Mouse (Mus musculus) left cerebral cortex, adult 8-10 months (tissue): ENCODE measurements around the gene Lrriq4. TPM values are rescaled to one million over a fixed set of nuclear protein-coding genes. Genes with fewer than 3 reads are reported as not detected.

Experiments used
- DNase-seq, 2 experiments: peaks; one replicate each; pipeline ENCODE4 v3.0.0; 2022; ENCODE audit warnings: low spot score in 2 of 2
- total RNA-seq, 4 experiments: library from RNA; stranded (reverse); gene quantifications; 2 replicates each; pipeline ENCODE4 v1.2.4; 2022

Lrriq4 gene
- total RNA-seq = not detected

GRCm38 (mm10) chr3:30644207-30644606, at the start of gene Lrriq4:
Gene Lrriq4, plus strand, starts transcription at chr3:30644507.
- no peak for DNase-seq

DNA sequence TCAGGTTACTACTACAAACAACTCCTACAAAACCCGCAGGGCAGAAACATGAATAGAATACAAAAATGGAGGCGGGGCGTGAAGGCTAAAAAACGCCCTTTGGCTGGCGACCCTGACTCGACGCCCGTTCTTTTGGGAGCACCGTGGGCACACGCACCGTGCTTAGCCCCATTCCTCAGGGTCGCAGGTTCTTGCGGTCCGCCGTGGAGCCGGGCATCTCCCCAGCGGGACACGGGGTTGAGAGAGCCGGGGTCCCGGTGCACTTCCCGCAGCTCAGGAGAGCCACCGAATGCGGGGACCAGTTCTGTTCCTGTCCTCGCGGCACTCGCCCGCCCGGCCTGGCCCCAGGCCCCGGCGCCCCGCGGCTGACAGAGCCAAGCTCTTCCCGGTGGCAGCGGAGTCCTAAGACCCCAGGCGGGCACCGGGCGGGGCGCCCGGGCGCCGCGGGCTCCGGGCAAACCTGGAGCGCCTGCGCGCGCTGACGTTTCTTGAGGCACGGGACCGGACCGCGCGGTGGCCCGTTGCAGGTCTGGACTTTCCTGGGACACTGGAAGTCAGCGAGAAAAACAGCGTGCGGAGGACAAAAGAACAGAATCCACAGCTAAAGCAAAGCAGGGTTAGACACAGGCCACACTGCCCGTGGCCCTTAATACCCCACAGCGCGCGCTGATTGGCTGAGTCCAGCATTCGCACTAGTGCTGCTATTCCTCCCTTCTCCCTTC, 49.0 kb upstream of the Lrriq4 start:
- DNase-seq = peak in 1 of 2 experiments; percentile 26

GRCm38 (mm10) chr3:30597271-30597670, 47.0 kb upstream of the Lrriq4 start:
- DNase-seq = no peak

- peak; percentile 40 to 56 for DNase-seq
These were observed 44.4 kb upstream of the Lrriq4 start, which contains the start of gene Actrt3 for GRCm38 (mm10) chr3:30599711-30600545. Gene Actrt3, minus strand, starts transcription at chr3:30599939.

- peak; percentile 26 to 47 for DNase-seq
These were observed 43.6 kb upstream of the Lrriq4 start for GRCm38 (mm10) chr3:30600717-30601116.

GRCm38 (mm10) chr3:30601175-30601574, 43.1 kb upstream of the Lrriq4 start:
- DNase-seq = peak; percentile 73 to 95

DNA sequence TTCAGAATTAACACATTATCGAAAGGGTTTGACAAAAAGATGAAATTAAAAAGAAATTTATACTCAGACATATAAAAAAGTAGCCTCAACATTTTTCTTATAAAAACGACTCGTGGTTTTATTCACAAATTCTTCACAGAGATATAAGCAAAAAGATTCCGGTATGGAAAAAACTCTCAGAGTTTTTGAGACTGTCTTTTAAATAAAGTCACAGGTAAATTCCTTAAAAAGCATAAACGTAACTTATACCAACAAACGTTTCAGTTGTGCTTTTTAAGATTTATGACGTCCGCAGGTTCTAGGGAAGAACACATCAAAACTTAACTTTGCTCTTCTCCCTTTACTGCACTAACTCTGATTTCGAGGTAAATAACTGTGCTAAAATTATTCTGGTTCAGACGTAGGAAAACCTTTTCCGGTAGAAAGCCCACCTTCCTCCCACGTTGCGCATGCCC, 42.7 kb upstream of the Lrriq4 start:
- no peak for DNase-seq

DNA sequence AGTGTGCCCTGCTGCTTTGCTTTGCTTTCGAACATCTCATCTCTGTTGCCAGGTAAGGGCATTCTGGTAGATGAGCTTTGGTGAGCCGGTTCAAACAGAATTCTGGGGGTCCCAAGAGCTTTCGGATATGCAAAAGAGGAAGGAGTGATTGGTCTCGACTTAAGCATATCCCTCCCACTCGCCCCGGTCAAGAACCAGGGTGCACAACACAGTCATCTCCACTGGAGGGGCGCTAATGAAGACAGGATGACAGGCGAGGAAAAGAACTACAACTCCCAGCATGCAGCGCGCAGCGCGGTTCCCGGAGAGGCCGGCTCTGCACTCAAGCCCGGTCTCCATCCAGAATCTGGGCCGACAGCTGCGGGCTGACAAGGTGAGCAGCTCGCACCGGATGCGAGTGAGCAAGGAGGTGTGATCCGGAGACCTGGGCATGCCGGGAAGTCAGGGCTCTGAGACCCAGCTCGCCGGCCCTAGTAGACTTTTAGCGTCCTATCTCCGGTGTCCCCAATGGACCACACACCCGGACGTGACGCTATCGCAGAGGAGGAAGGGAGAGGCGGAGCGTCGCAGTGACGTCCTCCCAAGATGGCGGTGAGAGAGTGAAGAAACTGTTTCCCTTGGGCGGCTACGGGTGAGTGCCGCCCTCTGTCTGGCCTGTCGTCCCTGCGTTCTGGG, 42.1 kb upstream of the Lrriq4 start, which contains the start of gene Mynn:
Gene Mynn (plus strand): TSS at position 1 of the 675 bp plus-strand sequence.
- DNase-seq = peak; percentile 95 to 98

DNA sequence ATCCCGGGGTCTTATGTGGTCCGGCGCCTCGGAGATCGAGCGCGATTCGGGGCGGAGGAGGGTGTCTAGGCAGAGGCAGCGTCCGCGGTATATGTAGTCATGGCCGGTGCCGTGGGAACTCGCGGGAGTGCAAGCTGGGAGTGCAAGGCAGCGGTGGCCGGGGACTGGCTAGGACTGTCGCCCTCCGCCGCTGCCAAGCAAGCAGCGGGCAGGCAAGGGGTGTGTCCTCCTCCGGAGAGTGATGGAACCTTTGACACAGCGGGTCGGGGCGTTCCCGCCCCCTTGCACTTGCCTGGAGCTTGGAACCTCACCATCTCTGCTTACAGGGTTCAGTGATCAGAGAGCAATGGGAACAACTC, 41.6 kb upstream of the Lrriq4 start:
- DNase-seq = no peak

DNA sequence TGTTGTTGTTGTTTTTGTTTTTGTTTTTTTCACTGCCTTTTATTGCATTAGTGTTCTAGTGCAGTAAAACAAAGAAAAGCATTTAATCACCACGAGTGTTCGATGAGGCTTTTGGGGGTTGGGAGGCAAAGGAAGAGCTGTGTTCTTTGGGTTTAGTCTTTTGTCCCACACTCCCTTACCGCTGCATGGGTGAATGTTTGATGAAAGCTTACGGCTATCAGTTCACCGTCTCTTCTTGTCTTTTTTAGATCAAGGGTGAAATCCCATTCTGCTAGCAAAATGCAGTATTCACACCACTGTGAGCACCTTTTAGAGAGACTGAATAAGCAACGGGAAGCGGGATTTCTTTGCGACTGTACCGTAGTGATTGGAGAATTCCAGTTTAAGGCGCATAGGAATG, 41.1 kb upstream of the Lrriq4 start:
- no peak for DNase-seq

DNA sequence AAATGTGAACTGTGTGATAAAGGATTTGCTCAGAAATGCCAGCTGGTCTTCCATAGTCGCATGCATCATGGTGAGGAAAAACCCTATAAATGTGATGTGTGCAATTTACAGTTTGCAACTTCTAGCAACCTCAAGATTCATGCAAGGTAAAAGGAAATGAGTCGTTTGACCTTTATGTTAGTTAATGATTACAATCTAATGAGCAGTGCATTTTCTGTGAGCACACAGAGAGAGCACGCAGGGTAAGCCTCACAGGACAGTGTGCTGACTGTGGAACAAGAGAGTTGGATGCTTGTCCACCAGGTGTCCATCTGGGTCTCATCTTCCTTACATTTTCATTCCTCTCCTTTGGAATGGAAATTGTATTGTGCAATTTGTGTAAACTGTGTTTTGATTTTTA, 35.3 kb upstream of the Lrriq4 start:
- DNase-seq = no peak

DNA sequence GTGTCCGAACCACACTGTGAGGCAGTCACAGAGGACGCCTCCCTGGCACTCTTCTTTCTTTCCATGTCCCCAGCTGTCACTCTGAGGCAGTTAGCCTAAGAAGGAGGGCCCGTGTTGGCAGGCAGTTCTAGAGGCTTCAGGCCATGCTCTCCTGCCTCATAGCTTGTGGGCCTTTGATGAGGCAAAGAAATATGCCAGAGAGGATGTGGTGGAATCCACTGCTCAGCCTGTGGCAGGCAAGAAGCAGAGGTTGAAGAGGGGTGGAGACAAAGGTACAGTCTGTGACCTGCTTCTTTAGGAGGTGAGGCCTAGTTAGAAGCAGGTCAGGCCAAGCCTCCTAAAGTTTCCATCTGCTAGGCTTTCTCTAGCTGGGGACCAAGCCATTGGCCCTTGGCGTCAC, 33.4 kb upstream of the Lrriq4 start:
- DNase-seq = no peak

DNA sequence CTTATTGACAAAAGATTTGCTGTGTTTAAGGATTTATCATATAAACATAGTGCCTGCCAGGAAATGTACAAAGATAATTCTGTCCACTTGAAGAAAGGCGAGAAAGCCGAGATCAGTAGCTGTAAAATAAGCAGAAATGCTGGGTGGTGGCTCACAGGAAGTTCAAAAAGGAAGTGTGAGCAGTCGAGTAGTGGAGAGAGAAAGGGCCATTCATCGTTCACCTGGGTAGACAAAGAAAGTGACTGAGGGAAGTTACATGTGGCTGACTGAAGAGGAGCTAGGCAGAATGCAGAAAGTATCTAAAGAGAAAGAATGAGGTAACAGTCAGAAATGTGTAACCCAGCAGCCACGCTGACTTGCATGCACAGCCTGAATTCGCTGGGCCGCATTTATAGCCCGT, 24.2 kb upstream of the Lrriq4 start:
- no peak for DNase-seq

- no peak for DNase-seq
These were observed 10.6 kb upstream of the Lrriq4 start for GRCm38 (mm10) chr3:30633681-30634080.

- no peak for DNase-seq
These were observed 8.7 kb upstream of the Lrriq4 start for GRCm38 (mm10) chr3:30635629-30636028.

DNA sequence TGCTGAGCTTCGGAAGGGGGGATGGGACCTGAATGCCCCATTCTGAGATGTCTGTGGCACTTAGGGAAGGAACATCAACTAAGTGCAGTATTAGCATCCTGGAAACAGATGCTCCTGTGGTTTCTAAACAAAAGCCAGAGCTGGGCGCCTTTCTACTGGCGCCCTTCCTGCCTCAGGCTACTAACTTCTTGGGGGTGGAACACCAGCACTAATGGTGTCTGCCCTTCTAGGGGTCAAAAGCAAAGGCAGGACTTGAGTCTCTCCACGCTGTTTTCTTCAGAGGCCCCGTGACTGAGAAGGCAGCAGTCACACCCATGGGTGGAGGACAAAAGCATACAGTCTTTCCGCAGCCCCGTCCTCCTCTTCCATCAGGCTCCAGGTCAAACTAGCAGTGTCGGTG, 2.5 kb downstream of the Lrriq4 start:
- DNase-seq = no peak

GRCm38 (mm10) chr3:30647440-30648090, 3.3 kb downstream of the Lrriq4 start, which contains the start of gene Lrrc34:
Gene Lrrc34, minus strand, starts transcription at chr3:30647869.
- no peak for DNase-seq

GRCm38 (mm10) chr3:30648466-30648865, 4.2 kb downstream of the Lrriq4 start:
- DNase-seq = no peak

DNA sequence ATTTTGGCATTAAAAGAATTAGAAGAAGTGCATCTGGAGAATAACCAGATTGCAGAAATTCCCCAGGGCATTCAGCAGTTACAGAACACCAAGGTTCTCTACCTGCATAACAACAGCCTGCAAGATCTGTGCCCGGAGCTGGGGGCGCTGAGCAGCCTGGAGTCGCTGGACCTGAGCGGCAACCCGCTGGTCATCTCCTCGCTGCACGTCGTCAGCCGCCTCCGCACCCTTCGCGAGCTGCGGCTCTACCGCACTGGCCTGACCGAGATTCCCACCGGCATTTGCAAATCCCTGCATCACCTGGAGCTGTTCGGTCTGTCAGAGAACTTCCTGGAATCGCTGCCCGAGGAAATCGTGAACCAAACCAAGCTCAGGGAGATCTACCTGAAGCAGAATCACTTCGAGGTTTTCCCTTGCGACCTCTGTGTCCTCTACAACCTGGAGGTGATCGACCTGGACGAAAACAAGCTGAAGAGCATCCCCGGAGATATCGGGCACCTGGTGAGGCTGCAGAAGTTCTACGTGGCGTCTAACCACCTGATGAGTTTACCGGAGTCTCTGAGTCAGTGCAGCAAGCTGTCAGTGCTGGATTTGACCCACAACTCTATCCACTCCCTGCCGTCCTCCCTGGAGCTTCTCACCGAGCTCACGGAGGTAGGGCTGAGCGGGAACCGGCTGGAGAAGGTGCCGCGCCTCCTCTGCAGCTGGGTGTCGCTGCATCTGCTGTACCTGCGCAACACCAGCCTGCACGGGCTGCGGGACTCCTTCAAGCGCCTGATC, 5.9 kb downstream of the Lrriq4 start:
- DNase-seq = no peak

GRCm38 (mm10) chr3:30655937-30656336, 11.6 kb downstream of the Lrriq4 start:
- DNase-seq = no peak

- DNase-seq = no peak
These were observed 14.2 kb downstream of the Lrriq4 start for GRCm38 (mm10) chr3:30658486-30658885.
